Mouse (Mus musculus): Measurements from ENCODE around the gene Cyp2ab1.

GRCm38 (mm10) chr16:20325286-20325685, at the start of gene Cyp2ab1:
- no peak for TF ChIP-seq CTCF (IDR thresholded peaks at IDR 0.05; ENCODE audit: insufficient read depth, low read depth, low read length)
- no peak for TF ChIP-seq POLR2A (IDR thresholded peaks at IDR 0.05; ENCODE audit: insufficient read depth, low read depth, low read length)

Measured in olfactory bulb, adult 2 months (tissue).